Mouse (Mus musculus): ENCODE data around the gene Syne1. TPM values are rescaled to one million over a fixed set of nuclear protein-coding genes. Genes with fewer than 3 reads are reported as not detected.

Gene Syne1
- polyA plus RNA-seq, 1 experiment from 2014 or later, result 4.4 TPM

GRCm38 (mm10) chr10:5067113-5067512, 484.2 kb downstream of the Syne1 start:
- Histone ChIP-seq H3K27me3 (replicated peaks) (no peaks in the 10 kb centered on the region), H3K9ac (no peak overlapping the region), H3K9me3 (replicated peaks) (no peaks in the 10 kb centered on the region), H3K4me2 (no peak overlapping the region), H3K36me3 (peaks cover 8% of the 10 kb centered on the region), H3K4me3 (no peak overlapping the region), H3K27ac (no peak overlapping the region), H3K4me1 (no peaks in the 10 kb centered on the region)
- 68% methylated on average over 3 of the region's 3 CpGs for WGBS (ENCODE audit: insufficient replicate concordance)
- ATAC-seq, result no peak

- no peaks in the 10 kb centered on the region for H3K27me3 ChIP-seq (replicated peaks)
- no peak overlapping the region for H3K4me3 ChIP-seq
- H3K27ac ChIP-seq, result no peak overlapping the region
- no peaks in the 10 kb centered on the region for H3K4me1 ChIP-seq
- no peaks in the 10 kb centered on the region for H3K9me3 ChIP-seq (replicated peaks)
- no peak overlapping the region for H3K9ac ChIP-seq
- H3K4me2 ChIP-seq, result no peak overlapping the region
- peaks cover 15% of the 10 kb centered on the region; the same call in 1 of the 2 replicates for H3K36me3 ChIP-seq
- ATAC-seq, result no peak
- 33% methylated on average over 2 of the region's 2 CpGs for WGBS (ENCODE audit: insufficient replicate concordance)
Observed at GRCm38 (mm10) chr10:5059983-5060382, 491.3 kb downstream of the Syne1 start.

- no peak for ATAC-seq
- H3K4me3 ChIP-seq, result no peak overlapping the region
- no peak overlapping the region for H3K4me2 ChIP-seq
- 62% methylated on average over 2 of the region's 2 CpGs for WGBS (ENCODE audit: insufficient replicate concordance)
- H3K27me3 ChIP-seq (replicated peaks), result no peaks in the 10 kb centered on the region
- no peaks in the 10 kb centered on the region for H3K9me3 ChIP-seq (replicated peaks)
- no peak overlapping the region for H3K9ac ChIP-seq
- peaks cover 15% of the 10 kb centered on the region; the same call in 1 of the 2 replicates for H3K36me3 ChIP-seq
- H3K4me1 ChIP-seq, result no peaks in the 10 kb centered on the region
- no peak overlapping the region for H3K27ac ChIP-seq
Observed at GRCm38 (mm10) chr10:5058876-5059275, 492.4 kb downstream of the Syne1 start.

- H3K9ac ChIP-seq, result no peak overlapping the region
- H3K4me2 ChIP-seq, result no peak overlapping the region
- H3K27me3 ChIP-seq (replicated peaks), result no peaks in the 10 kb centered on the region
- no peaks in the 10 kb centered on the region for H3K4me1 ChIP-seq
- no peak for ATAC-seq
- no peak overlapping the region for H3K4me3 ChIP-seq
- 82% methylated on average over 15 of the region's 15 CpGs for WGBS (ENCODE audit: insufficient replicate concordance)
- H3K27ac ChIP-seq, result no peak overlapping the region
- no peaks in the 10 kb centered on the region for H3K9me3 ChIP-seq (replicated peaks)
- H3K36me3 ChIP-seq, result peaks cover 15% of the 10 kb centered on the region; the same call in 1 of the 2 replicates
Observed at GRCm38 (mm10) chr10:5057661-5058060, 493.6 kb downstream of the Syne1 start.

GRCm38 (mm10) chr10:5056940-5057339, 494.3 kb downstream of the Syne1 start:
- Histone ChIP-seq H3K9me3 (replicated peaks) (no peaks in the 10 kb centered on the region), H3K27ac (no peak overlapping the region), H3K27me3 (replicated peaks) (no peaks in the 10 kb centered on the region), H3K4me1 (no peaks in the 10 kb centered on the region), H3K4me2 (no peak overlapping the region), H3K9ac (no peak overlapping the region), H3K36me3 (peaks cover 15% of the 10 kb centered on the region; the same call in 1 of the 2 replicates), H3K4me3 (no peak overlapping the region)
- ATAC-seq, result no peak
- WGBS (ENCODE audit: insufficient replicate concordance), result 60% methylated on average over 3 of the region's 3 CpGs

- Histone ChIP-seq H3K9me3 (replicated peaks) (no peaks in the 10 kb centered on the region), H3K27ac (no peak overlapping the region), H3K36me3 (peaks cover 13% of the 10 kb centered on the region; the same call in 1 of the 2 replicates), H3K27me3 (replicated peaks) (no peaks in the 10 kb centered on the region), H3K4me3 (no peak overlapping the region), H3K4me2 (no peak overlapping the region), H3K9ac (no peak overlapping the region), H3K4me1 (no peaks in the 10 kb centered on the region)
- no peak for ATAC-seq
- 84% methylated on average over 10 of the region's 10 CpGs for WGBS (ENCODE audit: insufficient replicate concordance)
Observed at GRCm38 (mm10) chr10:5056243-5056735, 495.0 kb downstream of the Syne1 start.

- no peak overlapping the region for H3K4me3 ChIP-seq
- H3K4me1 ChIP-seq, result no peaks in the 10 kb centered on the region
- no peak overlapping the region for H3K4me2 ChIP-seq
- H3K9me3 ChIP-seq (replicated peaks), result no peaks in the 10 kb centered on the region
- WGBS (ENCODE audit: insufficient replicate concordance), result 71% methylated on average over 5 of the region's 5 CpGs
- no peaks in the 10 kb centered on the region for H3K27me3 ChIP-seq (replicated peaks)
- H3K36me3 ChIP-seq, result peaks cover 47% of the 10 kb centered on the region
- no peak overlapping the region for H3K27ac ChIP-seq
- no peak overlapping the region for H3K9ac ChIP-seq
- no peak for ATAC-seq
Observed at GRCm38 (mm10) chr10:5045671-5046070, 505.6 kb downstream of the Syne1 start.

- no peaks in the 10 kb centered on the region for H3K27me3 ChIP-seq (replicated peaks)
- peaks cover 51% of the 10 kb centered on the region for H3K36me3 ChIP-seq
Observed at GRCm38 (mm10) chr10:5045213-5045612, 506.1 kb downstream of the Syne1 start.

GRCm38 (mm10) chr10:5044481-5044880, 506.8 kb downstream of the Syne1 start:
- Histone ChIP-seq H3K27ac (no peak overlapping the region), H3K4me2 (no peak overlapping the region), H3K4me3 (no peak overlapping the region), H3K9me3 (replicated peaks) (no peaks in the 10 kb centered on the region), H3K4me1 (no peaks in the 10 kb centered on the region), H3K27me3 (replicated peaks) (no peaks in the 10 kb centered on the region), H3K9ac (no peak overlapping the region), H3K36me3 (peaks cover 55% of the 10 kb centered on the region)
- ATAC-seq, result no peak
- WGBS (ENCODE audit: insufficient replicate concordance), result 66% methylated on average over 8 of the region's 8 CpGs

More at GRCm38 (mm10) chr10:5045213-5045612, 506.1 kb downstream of the Syne1 start:
- no peaks in the 10 kb centered on the region for H3K9me3 ChIP-seq (replicated peaks)
- H3K9ac ChIP-seq, result no peak overlapping the region
- no peak for ATAC-seq
- no peak overlapping the region for H3K27ac ChIP-seq
- no peaks in the 10 kb centered on the region for H3K4me1 ChIP-seq
- 79% methylated on average over 7 of the region's 7 CpGs for WGBS (ENCODE audit: insufficient replicate concordance)
- H3K4me2 ChIP-seq, result no peak overlapping the region
- H3K4me3 ChIP-seq, result no peak overlapping the region

- H3K27ac ChIP-seq, result no peak overlapping the region
- WGBS (ENCODE audit: insufficient replicate concordance), result 59% methylated on average over 8 of the region's 8 CpGs
- no peak for ATAC-seq
- no peaks in the 10 kb centered on the region for H3K27me3 ChIP-seq (replicated peaks)
- peaks cover 51% of the 10 kb centered on the region for H3K36me3 ChIP-seq
- H3K9me3 ChIP-seq (replicated peaks), result no peaks in the 10 kb centered on the region
- no peak overlapping the region for H3K9ac ChIP-seq
- H3K4me3 ChIP-seq, result no peak overlapping the region
- no peak overlapping the region for H3K4me2 ChIP-seq
- no peaks in the 10 kb centered on the region for H3K4me1 ChIP-seq
Observed at GRCm38 (mm10) chr10:5041254-5041653, 510.0 kb downstream of the Syne1 start.

- peaks cover 21% of the 10 kb centered on the region for H3K36me3 ChIP-seq
- WGBS (ENCODE audit: insufficient replicate concordance), result 75% methylated on average over 15 of the region's 15 CpGs
Observed at GRCm38 (mm10) chr10:5032192-5033048, 518.9 kb downstream of the Syne1 start.

GRCm38 (mm10) chr10:5029883-5030282, 521.4 kb downstream of the Syne1 start:
- no peak overlapping the region for H3K4me2 ChIP-seq
- H3K36me3 ChIP-seq, result peaks cover 9% of the 10 kb centered on the region
- H3K4me1 ChIP-seq, result no peaks in the 10 kb centered on the region
- WGBS (ENCODE audit: insufficient replicate concordance), result 63% methylated on average over 1 of the region's 1 CpGs
- no peak overlapping the region for H3K4me3 ChIP-seq
- ATAC-seq, result no peak
- H3K9ac ChIP-seq, result no peak overlapping the region
- H3K27ac ChIP-seq, result no peak overlapping the region
- no peaks in the 10 kb centered on the region for H3K9me3 ChIP-seq (replicated peaks)
- H3K27me3 ChIP-seq (replicated peaks), result no peaks in the 10 kb centered on the region

More at GRCm38 (mm10) chr10:5032192-5033048, 518.9 kb downstream of the Syne1 start:
- Histone ChIP-seq H3K27me3 (replicated peaks) (no peaks in the 10 kb centered on the region), H3K9me3 (replicated peaks) (no peaks in the 10 kb centered on the region), H3K4me1 (no peaks in the 10 kb centered on the region), H3K9ac (no peak overlapping the region), H3K4me2 (no peak overlapping the region), H3K27ac (no peak overlapping the region), H3K4me3 (no peak overlapping the region)
- ATAC-seq, result no peak

Data from liver, embryonic 12.5 days (tissue).